Mouse (Mus musculus): ENCODE data around the gene Gm20388. TPM values are rescaled to one million over a fixed set of nuclear protein-coding genes. Genes with fewer than 3 reads are reported as not detected.

Gene Gm20388
- total RNA-seq, 2 experiments from 2014 or later: 1.3 to 8.5 TPM

- no peak for DNase-seq (ENCODE audit: low spot score in 2 of 2)
Observed at GRCm38 (mm10) chr8:123649483-123649882, 3738.8 kb downstream of the Gm20388 start.

GRCm38 (mm10) chr8:123651390-123652098 is 3740.9 kb downstream of the Gm20388 start:
- DNase-seq (ENCODE audit: low spot score in 2 of 2): no peak

- no peak for DNase-seq (ENCODE audit: low spot score in 2 of 2)
Observed at GRCm38 (mm10) chr8:123652641-123653040, 3742.0 kb downstream of the Gm20388 start.

GRCm38 (mm10) chr8:123653308-123653993 is 3742.8 kb downstream of the Gm20388 start, which contains the start of gene Rhou:
Gene Rhou (plus strand): TSS chr8:123653929.
- DNase-seq (ENCODE audit: low spot score in 2 of 2): peak; percentile 93 to 96

GRCm38 (mm10) chr8:123653994-123654569 is 3743.4 kb downstream of the Gm20388 start:
- peak; percentile 61 to 72 for DNase-seq (ENCODE audit: low spot score in 2 of 2)

GRCm38 (mm10) chr8:123654763-123655162 is 3744.1 kb downstream of the Gm20388 start:
- no peak for DNase-seq (ENCODE audit: low spot score in 2 of 2)

GRCm38 (mm10) chr8:123655351-123655779 is 3744.7 kb downstream of the Gm20388 start:
- no peak for DNase-seq (ENCODE audit: low spot score in 2 of 2)

GRCm38 (mm10) chr8:123657826-123658225 is 3747.2 kb downstream of the Gm20388 start:
- no peak for DNase-seq (ENCODE audit: low spot score in 2 of 2)

GRCm38 (mm10) chr8:123659469-123660057 is 3748.9 kb downstream of the Gm20388 start:
- no peak for DNase-seq (ENCODE audit: low spot score in 2 of 2)

GRCm38 (mm10) chr8:123661515-123661914 is 3750.9 kb downstream of the Gm20388 start:
- DNase-seq (ENCODE audit: low spot score in 2 of 2): no peak

GRCm38 (mm10) chr8:123665580-123665979 is 3754.9 kb downstream of the Gm20388 start:
- DNase-seq (ENCODE audit: low spot score in 2 of 2): no peak

GRCm38 (mm10) chr8:123666832-123667231 is 3756.2 kb downstream of the Gm20388 start:
- no peak for DNase-seq (ENCODE audit: low spot score in 2 of 2)

GRCm38 (mm10) chr8:123668681-123669080 is 3758.0 kb downstream of the Gm20388 start:
- no peak for DNase-seq (ENCODE audit: low spot score in 2 of 2)

GRCm38 (mm10) chr8:123670766-123671165 is 3760.1 kb downstream of the Gm20388 start:
- no peak for DNase-seq (ENCODE audit: low spot score in 2 of 2)

- DNase-seq (ENCODE audit: low spot score in 2 of 2): no peak
Observed at GRCm38 (mm10) chr8:123671454-123671853, 3760.8 kb downstream of the Gm20388 start.

GRCm38 (mm10) chr8:123672648-123673047 is 3762.0 kb downstream of the Gm20388 start:
- no peak for DNase-seq (ENCODE audit: low spot score in 2 of 2)

- DNase-seq (ENCODE audit: low spot score in 2 of 2): no peak
Observed at GRCm38 (mm10) chr8:123675611-123676010, 3765.0 kb downstream of the Gm20388 start.

- DNase-seq (ENCODE audit: low spot score in 2 of 2): no peak
Observed at GRCm38 (mm10) chr8:123678390-123678789, 3767.7 kb downstream of the Gm20388 start.

- no peak for DNase-seq (ENCODE audit: low spot score in 2 of 2)
Observed at GRCm38 (mm10) chr8:123682073-123682761, 3771.6 kb downstream of the Gm20388 start.

- no peak for DNase-seq (ENCODE audit: low spot score in 2 of 2)
Observed at GRCm38 (mm10) chr8:123683321-123683720, 3772.7 kb downstream of the Gm20388 start.

GRCm38 (mm10) chr8:123684806-123685205 is 3774.2 kb downstream of the Gm20388 start:
- DNase-seq (ENCODE audit: low spot score in 2 of 2): peak in 1 of 2 experiments; percentile 42

All from adrenal gland, adult 18-20 months (tissue).